Mouse (Mus musculus): Measurements from ENCODE around the gene Mark4. TPM values are rescaled to one million over a fixed set of nuclear protein-coding genes. Genes with fewer than 3 reads are reported as not detected.
A peak's percentile ranks its signal among the peaks of the same experiment; 100 is the strongest.

Gene Mark4
- total RNA-seq, 2 experiments from 2014 or later: 69.7 to 74.5 TPM

DNA sequence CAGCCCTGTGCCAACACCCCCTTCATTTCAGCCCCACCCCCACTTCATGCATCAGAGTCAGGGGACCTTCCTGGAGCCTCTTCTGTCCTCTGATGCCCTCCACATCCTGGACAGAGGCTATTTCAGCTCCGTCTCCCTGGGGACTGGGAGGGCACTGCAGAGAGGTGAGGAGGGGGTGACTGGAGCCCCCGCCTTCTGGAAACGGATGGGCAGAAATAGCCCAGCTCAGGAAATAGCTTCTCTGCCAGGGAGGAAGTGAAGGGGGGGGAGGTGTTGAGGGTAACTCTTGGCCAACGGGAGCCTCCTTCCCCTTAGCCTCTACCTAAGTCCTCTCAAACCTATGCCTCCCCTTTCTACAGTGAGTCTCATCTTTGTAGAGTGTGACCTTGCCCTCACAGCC is 13.8 kb upstream of the Mark4 start:
- no peak for DNase-seq (ENCODE audit: low spot score in 2 of 2)

DNA sequence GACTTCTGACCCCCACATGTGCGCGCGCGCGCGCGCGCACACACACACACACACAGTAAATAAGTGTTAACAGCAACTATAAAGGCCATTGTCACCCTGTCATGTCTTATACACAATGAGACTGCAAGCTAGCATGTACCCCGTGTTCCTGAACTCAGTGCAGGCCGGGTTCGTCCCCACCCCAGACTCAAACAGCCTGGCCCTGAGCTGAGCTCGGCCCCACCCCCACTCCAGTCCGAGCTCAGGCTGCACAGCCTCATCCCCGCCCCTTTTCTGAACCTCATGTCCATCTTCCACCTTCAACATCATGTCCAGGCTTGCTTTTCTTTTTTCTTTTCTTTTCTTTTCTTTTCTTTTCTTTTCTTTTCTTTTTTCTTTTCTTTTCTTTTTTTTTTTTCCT is 11.7 kb upstream of the Mark4 start:
- DNase-seq (ENCODE audit: low spot score in 2 of 2): no peak

DNA sequence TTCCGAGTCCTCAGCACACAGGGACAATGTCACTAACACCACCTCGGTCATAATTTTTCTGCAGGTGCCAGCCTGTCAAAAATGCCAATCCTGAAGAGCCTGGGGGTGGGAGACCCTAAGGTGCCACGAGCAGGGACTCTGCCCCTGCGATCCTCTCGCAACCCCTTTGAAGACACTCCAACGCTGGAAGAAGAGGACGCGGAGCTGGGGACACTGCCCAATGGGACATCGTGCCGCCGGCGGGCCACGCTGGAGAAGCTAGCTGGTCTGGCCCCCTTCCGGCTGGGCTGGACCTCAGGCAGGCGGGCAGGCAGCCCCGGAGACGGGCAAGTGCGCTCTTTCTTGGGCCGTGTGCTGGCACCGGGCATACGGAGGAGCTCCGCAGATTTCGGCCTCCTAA is 10.8 kb upstream of the Mark4 start:
- no peak for DNase-seq (ENCODE audit: low spot score in 2 of 2)

DNA sequence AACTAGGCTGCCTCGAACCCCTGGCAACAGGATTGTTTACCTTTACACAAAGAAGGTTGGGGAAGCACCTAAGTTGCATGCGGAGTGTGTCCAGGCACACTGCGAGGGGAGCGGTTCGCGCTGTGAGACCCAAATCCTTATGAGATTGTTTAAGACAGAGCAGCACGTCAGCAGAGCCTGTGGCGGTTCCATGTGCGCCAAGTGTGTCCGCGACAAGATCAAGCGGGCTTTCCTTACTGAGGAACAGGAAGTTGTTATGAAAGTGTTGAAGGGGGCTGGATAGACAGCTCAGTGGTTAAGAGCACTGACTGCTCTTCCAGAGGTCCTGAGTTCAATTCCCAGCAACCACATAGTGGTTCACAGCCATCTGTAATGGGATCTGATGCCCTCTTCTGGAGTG is 9.7 kb upstream of the Mark4 start:
- DNase-seq (ENCODE audit: low spot score in 2 of 2): no peak

DNA sequence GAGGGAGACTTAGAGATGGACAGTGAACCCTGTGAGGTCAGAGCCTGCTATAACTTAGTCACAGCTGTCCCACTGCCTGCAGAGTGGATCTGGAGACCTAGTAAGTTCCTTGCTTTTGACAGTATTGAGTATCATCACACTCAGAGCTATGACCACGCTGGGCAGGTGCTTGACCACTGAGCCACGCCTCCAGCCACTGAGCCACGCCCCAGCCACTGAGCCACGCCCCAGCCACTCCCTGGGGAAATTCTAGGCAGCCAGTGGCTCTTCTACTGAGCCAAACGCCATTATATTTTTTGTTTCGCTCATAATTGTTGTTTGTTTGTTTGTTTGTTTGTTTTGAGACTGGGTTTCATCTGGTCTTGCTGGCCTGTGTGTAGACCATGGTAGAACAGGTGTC is 9.0 kb upstream of the Mark4 start:
- no peak for DNase-seq (ENCODE audit: low spot score in 2 of 2)

DNA sequence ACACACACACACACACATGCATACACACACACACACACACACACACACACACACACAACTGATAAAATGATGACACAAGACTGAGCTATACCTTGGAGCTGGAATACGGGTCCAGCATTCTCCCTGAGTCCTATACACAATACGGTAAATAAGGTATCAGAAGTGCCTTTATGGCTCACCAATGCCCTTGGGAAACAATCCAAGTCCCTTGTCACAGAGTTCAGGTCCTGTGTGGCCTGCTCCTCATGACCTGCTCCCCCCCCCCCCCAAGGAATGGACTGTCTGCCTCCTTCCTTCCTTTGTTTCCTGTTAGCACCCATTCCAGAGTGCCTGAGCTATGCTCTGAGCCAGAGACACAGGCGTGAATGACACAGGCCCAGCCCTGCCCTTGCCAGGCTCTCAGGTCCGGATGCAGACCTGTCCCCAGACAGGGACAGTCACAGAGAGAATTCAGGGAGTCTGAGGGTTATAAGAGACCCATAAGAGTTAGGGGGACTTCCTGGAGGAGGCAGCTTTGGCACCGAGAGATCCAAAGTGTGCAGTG is 8.1 kb upstream of the Mark4 start:
- no peak for DNase-seq (ENCODE audit: low spot score in 2 of 2)

DNA sequence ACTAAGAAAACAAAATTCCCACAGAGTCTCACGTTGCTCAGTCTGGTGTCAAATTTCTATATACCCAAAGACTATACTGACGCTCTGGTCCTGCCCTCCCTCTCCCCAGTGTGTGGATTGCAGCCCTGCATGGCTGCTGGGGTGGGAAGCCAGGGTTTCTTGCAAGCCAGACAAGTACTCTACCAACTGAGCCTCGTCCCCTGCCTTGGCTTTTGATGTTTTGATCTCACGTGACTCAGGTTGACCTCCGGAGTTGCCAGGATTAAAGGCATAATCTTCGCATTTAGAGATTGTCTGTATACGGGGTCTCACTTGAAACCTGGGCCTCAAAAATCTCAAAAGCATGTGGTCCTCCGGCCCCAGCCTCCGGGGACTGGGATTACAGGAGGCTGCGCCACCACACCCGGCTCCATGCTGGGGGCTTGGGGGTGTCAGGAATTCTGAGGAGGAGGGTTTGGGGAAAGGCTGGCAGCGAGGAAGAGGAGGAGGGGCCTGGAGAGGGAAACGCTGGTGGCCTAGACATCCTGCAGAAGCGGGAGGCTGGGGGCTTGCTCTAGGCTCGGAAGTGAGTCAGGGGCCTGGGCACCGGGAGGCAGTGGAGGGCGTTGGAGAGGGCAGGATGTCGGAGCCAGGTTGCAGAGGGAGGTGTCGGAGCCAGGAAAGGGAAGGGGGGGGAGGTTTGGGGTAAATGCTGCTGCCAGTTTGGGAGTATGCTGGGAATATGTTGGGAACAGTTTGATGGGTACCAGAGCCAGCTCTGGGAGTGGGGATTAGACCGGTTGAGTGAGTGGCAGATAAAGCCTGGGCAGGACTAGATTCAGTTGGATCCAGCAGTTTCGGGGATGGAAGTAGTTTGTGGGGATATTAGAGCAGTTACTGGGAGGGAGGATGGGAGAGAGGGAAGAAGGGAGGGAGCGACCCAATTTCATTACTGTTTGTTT is 6.0 kb upstream of the Mark4 start:
- no peak for DNase-seq (ENCODE audit: low spot score in 2 of 2)

DNA sequence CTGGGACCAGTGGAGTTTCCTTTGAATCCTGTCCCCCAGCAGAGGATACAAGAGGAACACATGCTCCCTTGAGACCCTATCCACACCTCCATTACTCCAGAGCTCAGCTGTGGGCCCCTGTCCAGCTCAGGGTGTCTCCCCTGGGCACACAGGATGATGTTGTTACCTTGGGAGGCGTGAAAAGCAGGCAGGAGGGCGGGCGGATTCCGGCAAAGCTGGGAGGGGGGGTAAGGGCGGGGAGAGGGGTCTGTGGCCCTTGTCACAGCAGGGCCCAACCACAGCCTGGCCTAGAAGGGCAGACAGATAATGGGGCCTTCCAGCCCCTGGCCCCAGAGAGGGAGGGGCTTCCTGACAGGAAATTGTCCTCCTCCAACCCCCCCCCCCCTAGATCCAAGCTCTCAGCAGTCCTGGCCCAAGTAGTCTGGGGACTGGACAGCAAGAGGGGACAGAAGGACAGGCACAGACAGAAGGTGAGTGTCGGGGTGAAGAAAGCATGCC is 4.3 kb upstream of the Mark4 start, which contains the start of gene Exoc3l2:
TSS of gene Exoc3l2 (plus strand) at position 448 of the 498 bp plus-strand sequence.
- DNase-seq (ENCODE audit: low spot score in 2 of 2): no peak

DNA sequence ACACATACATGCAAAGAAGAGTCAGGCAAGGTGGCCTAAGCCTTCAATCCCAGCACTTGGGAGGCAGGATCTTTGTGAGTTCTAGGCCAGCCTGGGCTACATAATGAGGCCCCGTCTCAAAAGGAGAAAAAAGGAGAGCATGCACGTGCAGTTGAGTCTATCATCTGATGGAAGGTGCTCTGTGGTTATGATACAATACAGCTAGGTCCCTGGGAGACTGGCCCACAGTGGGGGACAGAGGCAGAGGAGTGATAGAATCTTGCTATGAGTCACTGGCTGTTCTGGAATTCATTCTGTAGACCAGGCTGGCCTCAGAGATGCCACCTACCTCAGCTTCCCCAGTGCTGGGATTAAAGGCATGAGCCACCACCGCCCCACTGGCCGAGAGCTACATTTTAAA is 3.8 kb upstream of the Mark4 start:
- no peak for DNase-seq (ENCODE audit: low spot score in 2 of 2)

DNA sequence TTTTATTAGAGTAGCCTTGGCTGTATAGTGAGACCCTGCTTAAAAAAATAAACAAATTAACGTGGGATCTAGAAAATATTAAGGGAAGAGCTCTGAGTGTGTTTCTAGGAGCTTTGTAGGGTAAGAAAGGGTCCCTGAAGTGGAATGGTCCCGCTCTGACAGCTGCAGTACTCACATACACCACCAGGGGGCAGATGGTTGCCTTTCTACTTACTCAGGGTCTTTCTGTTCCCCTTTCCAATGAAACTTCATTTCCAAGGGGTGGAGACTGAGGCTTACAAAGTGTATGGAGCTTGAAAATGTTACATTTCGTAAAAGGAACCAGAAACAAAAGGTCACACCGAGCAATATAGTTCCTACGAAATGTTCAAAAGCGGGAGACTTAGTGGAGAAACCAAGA is 2.9 kb upstream of the Mark4 start:
- DNase-seq (ENCODE audit: low spot score in 2 of 2): peak; percentile 73 to 77

DNA sequence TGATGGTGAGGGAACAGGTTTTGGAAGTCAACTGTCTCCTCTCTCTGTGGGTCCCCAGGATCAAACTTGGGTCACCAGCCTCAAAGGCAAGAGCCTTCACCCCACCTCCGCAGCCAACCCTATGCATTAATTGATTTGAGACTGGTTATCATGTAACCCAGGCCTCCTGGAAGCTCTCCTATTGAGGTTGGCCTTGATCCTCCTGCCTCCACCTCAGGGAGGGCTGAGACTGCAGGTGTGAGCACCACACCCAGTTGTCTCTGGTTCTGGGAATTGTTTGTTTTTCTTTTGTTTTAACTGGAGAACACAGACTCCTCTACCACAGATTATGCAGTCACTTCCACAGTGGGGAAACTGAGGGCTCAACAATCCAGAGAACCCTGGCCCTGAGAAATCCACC is 1.9 kb upstream of the Mark4 start:
- DNase-seq (ENCODE audit: low spot score in 2 of 2): no peak

DNA sequence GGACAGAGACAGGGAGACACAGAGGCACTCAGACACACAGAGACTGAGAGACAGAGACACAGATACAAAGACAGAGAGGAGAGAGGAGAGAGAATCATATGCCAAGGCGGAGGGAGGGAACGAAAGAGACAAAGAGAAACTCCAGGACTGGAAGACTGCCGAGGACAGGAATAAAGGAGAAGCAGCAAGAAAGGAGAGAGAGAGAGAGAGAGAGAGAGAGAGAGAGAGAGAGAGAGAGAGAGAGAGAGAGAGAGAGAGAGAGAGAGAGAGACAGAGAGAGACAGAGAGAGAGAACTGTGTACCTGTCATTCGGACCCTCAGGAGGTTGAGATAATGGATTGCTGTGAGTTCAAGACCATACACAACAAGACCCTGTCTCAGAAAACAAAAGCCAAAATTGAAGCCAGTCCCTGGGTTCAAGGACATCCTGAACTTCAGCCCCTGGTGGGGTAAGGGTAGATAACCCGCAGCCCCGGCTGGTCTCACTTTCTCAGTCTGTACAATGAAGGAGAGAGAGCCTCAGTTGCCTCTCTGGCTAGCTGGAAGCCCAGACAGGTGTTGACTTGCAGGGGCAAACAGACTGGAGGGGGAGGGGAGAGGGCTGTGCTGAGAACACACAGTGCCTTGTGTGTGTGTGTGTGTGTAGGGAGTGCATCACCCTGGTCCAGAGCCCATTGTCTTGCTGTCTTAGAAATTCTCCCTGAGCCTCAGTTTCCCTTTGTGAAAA is 686 bp upstream of the Mark4 start:
- DNase-seq (ENCODE audit: low spot score in 2 of 2): no peak

DNA sequence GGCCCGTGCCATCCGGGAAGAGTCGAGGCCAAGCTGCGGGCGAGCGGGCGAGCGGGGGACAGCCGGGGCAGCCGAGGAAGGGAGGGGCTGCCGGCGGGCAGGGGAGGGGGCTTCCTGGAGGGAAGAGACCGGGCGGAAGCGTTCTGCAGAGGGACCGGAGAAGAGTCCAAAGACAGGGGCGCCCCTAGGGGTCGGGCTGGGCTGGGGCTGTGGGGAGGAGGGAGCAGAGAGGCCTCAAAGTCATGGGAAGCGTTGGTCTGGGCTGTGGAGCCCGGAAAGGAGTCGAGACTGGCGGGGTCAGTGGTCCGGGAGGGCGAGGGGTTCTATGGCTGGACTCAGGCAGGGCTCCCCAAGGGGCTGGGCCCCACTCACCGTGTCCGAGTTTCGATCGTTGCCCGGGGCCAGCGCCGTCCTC is 542 bp downstream of the Mark4 start:
- peak; percentile 27 to 48 for DNase-seq (ENCODE audit: low spot score in 2 of 2)

DNA sequence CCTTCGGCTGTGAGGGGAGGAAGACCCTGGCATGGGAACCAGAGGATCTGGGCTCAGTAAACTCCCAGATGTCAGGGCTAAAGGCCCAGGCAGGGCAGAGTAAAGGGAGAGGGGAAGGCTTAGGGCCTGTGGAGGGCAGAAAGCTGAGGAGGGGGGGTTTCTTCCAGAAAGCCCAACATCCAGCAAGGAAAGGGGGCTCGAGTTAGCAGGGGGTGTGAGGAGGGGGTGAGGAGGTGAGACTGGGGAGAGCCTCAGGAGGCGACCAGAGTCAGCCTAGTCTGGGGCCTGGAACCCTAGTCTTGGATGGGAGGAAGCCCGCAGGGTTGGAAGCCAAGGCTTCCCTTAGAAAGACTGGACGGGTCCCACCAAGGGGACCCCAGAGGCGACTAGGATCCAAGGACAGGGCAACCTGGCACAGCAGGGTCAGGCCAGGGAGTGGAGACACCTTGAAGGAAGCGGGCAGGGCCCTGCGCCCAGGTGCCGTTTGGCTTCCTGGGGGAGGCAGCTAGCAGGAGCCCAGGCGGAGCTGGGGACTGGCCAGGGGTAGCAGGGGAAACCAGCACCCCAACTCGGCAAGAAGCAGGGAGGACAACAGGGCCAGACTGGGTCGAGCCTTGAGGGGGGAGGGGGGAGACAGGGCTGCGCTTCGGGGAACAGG is 1.1 kb downstream of the Mark4 start:
- DNase-seq (ENCODE audit: low spot score in 2 of 2): no peak

DNA sequence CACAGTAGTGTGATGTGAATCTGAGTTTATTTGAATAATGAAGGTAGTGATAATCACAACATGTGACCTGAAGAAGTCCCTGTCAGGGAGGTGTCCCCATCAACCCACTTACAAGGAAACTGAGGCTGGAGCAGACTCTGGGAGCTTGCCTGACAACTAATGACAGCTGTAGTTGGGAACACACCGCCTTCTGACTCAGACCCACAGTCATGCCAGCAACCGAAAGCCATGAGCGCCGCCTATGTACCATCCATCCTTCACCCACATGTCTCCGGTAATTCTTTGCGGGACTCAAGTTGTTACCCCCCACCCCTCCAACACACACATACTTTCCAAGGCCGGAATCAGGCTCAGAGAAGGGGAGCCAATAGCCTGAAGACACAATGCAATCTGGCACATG is 2.0 kb downstream of the Mark4 start:
- no peak for DNase-seq (ENCODE audit: low spot score in 2 of 2)

DNA sequence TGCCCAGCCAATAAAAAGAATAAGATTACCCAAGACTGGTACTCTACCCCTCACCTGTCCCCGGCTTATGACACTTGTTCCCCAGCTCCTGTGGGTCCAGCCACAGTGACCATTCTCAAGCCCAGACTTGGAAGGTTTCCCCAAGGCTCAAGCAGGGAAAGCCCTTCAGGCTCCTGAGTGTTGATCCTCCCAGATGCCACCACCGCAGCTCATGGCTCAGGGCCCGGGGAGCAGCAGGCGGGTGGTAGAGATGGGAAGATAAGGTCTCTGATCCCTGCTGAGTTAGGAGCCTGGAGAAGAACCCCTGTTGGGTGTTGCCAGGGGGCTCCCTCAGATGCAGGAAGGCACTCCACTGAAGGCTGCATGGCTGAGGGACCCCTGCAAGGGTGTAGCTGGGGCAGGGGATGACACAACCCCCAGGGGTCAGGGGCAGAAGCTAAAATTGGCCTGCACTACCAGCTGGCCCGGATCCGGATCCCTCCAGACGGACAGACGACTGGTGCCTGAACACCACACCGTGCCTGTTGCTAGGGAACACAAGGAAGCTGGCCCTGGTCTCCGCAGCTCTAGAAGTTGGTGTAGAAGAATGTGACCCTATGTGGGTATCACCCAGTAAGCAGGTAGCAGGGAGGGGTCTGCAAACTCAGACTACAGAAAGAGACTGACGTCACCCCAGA is 2.7 kb downstream of the Mark4 start:
- no peak for DNase-seq (ENCODE audit: low spot score in 2 of 2)

DNA sequence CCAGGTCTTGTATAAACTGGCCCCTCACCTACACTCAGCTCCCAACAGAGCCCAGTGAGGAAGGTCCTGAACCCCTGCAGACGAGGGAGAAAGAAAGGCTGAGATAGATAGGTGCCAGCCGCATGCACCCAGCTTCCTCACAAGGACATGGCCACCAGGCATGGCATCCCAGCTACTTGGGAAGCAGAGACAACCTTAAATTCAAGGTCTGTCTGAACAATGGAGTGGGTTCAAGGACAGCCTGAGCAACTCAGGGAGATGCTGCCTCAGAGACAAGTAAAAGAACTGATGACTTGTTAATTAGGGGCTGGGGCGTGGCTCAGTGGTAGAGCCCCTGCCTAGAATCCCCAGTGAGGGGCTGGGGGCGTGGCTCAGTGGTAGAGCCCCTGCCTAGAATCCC is 3.4 kb downstream of the Mark4 start:
- DNase-seq (ENCODE audit: low spot score in 2 of 2): no peak

DNA sequence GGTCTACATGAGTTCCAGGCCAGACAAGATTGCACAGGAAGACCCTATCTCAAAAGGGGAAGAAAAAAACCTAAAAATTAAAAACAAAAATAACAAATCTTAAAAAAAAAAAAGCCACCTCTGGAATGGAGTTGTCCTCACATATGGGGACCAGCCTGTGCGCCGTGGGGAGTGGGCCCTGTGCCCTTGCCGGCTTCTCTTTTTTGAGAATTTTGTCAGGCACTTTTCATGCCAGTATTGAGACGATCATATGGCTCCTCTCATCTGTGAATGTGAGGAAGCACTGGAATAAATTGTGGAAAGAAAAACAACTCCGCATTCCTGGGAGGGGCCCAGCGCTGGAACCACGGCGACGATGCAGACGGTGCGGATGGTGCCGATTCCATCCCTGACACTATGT is 9.5 kb downstream of the Mark4 start:
- DNase-seq (ENCODE audit: low spot score in 2 of 2): no peak

DNA sequence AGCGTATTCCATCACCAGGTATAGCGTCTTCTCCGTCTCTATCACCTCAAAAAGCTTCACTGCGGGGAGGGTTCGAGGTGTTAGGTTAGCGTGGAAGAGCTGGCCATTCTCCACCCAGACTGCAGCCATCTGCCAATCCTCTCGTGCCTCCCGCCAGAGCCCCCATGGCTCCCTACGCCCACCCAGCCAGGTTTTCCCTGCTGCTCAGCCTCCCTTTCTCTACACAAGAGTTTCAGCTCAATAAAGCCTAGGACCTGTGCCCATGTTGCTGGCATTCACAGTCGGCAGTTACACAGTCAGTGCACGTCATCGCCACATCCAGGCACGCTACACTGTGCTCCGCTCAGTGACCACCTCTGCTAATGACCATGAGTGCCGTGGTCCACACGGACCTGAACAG is 10.9 kb downstream of the Mark4 start:
- DNase-seq (ENCODE audit: low spot score in 2 of 2): no peak

DNA sequence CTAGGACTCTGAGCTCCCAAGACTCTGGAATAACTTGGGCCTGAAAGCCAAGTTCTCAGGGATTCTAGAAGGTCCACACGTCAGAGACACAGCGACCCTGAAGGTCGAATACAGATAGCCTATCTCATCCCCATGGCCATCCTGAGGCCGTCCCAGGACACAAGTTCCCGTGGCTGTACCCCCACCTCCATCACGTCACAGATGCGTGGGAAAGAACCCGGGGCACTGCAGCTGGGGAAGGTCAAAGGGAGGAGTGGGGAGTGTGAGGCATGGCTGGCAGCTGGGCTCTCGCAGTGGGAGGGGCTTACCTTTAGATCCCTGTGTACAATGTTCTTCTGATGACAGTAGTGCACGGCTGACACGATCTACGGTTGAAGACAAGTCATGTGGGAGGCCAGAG is 13.8 kb downstream of the Mark4 start:
- DNase-seq (ENCODE audit: low spot score in 2 of 2): no peak

DNA sequence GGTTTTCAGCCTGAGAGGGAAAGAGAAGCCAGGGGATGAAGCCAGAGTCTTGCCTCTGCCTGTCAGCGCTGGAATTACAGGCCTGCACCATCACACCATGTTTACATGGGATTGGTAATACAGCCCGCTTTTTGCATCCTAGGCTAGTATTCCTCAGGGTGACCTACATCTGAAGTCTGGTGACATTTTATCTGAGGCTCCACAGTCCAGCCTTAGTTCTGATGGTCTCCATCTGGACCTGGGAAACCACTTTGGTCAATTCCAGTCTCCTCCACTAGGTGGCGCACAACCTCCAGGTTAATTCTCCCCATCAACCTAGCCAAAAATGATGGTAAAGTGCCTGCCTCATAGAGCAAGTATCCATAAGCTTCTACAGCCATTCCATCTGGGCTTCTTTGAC is 15.3 kb downstream of the Mark4 start:
- DNase-seq (ENCODE audit: low spot score in 2 of 2): peak; percentile 81 to 93

All from left cerebral cortex, adult 18-20 months (tissue).